9 mouse cellular contexts compared by ENCODE assay signal in genomic region chr12:111757561-111758325, GRCm38 (mm10). TPM values are rescaled to one million over a fixed set of nuclear protein-coding genes. Genes with fewer than 3 reads are reported as not detected.
DNase-seq lines count a peak whose midpoint lies in the region; ATAC-seq and TF ChIP-seq lines count a peak whose summit lies in the region.
"Had no signal": no experiment of that assay in that cellular context is flagged by ENCODE, and none has a peak within 500 bp of the region (broad histone marks: within the 10 kb centered on the region; RNA-seq: fewer than 3 reads in every experiment).

No protein-coding gene starts in this region.

- no peaks in the 10 kb centered on the region for H3K9me3 ChIP-seq in heart, embryonic 12.5 days (replicated peaks)
- no peaks in the 10 kb centered on the region for H3K9me3 ChIP-seq in ES-E14 (ENCODE audit: control insufficient read depth, insufficient read depth, low read depth, low read length)
- no peaks in the 10 kb centered on the region for H3K9me3 ChIP-seq in forebrain, embryonic 10.5 days
- no peaks in the 10 kb centered on the region for H3K9me3 ChIP-seq in liver, embryonic 15.5 days (replicated peaks)

- H3K4me3 ChIP-seq in heart, embryonic 12.5 days = peak overlapping the region; percentile 93
- H3K4me3 ChIP-seq in ES-E14 (ENCODE audit: insufficient read depth in 1 of 2, low read depth in 1 of 2, low read length in 2 of 2, poor library complexity in 1 of 2, severe bottlenecking in 1 of 2) = peak overlapping the region; percentile 86 to 99
- peak overlapping the region; percentile 96 for H3K4me3 ChIP-seq in forebrain, embryonic 10.5 days
- peak overlapping the region; percentile 72 for H3K4me3 ChIP-seq in liver, embryonic 15.5 days (replicated peaks)

- H3K9ac ChIP-seq in heart, embryonic 12.5 days = peak overlapping the region; percentile 96
- peak overlapping the region; percentile 74; the same call in 1 of the 2 replicates for H3K9ac ChIP-seq in ES-E14 (ENCODE audit: insufficient read depth, low read depth, low read length, poor library complexity, severe bottlenecking)
- H3K9ac ChIP-seq in liver, embryonic 15.5 days = peak overlapping the region; percentile 82

- H3K4me1 ChIP-seq in heart, embryonic 12.5 days (replicated peaks) = peaks cover 44% of the 10 kb centered on the region
- H3K4me1 ChIP-seq in ES-E14 (ENCODE audit: control insufficient read depth in 2 of 2, insufficient read depth in 2 of 2, low read length in 2 of 2, poor library complexity in 1 of 2) = peaks cover 0 to 18% of the 10 kb centered on the region in 2 experiments; a peak in 2 of 4 replicates
- peaks cover 52% of the 10 kb centered on the region for H3K4me1 ChIP-seq in forebrain, embryonic 10.5 days
- peaks cover 58% of the 10 kb centered on the region for H3K4me1 ChIP-seq in liver, embryonic 15.5 days (replicated peaks)

- no peak for DNase-seq in heart, adult 8-10 months (ENCODE audit: low spot score)
- DNase-seq in ES-E14 (ENCODE audit: low read depth, low spot score) = no peak
- no peak for DNase-seq in forebrain, embryonic 10.5 days (ENCODE audit: extremely low spot score, low spot score)
- no peak for DNase-seq in frontal cortex, postnatal 14 days (ENCODE audit: low spot score in 2 of 2)
- no peak for DNase-seq in Muller cell, postnatal 12 days (ENCODE audit: inconsistent ontology term)
- no peak for DNase-seq in layer of hippocampus, postnatal 10 days (ENCODE audit: low spot score in 2 of 2)

- peak overlapping the region; percentile 97 for H3K4me2 ChIP-seq in heart, embryonic 12.5 days
- peak overlapping the region; percentile 96 for H3K4me2 ChIP-seq in liver, embryonic 15.5 days

- H3K27ac ChIP-seq in heart, embryonic 12.5 days (ENCODE audit: poor library complexity, severe bottlenecking) = peak overlapping the region; percentile 85
- no peak overlapping the region for H3K27ac ChIP-seq in ES-E14 (ENCODE audit: insufficient read depth, low read depth, low read length, poor library complexity, severe bottlenecking)
- H3K27ac ChIP-seq in forebrain, embryonic 10.5 days = peak overlapping the region; percentile 96
- no peak overlapping the region for H3K27ac ChIP-seq in liver, embryonic 15.5 days (replicated peaks)

- WGBS in heart, embryonic 12.5 days = 56% methylated on average over 10 of the region's 10 CpGs
- WGBS in forebrain, embryonic 10.5 days = 58% methylated on average over 10 of the region's 10 CpGs
- 54% methylated on average over 10 of the region's 10 CpGs for WGBS in liver, embryonic 15.5 days (ENCODE audit: insufficient replicate concordance)

- in situ Hi-C loops in ES-E14 (cut with MboI; ENCODE audit: low sequenced_read_pairs in 2 of 2, unreplicated experiment in 2 of 2) = no loop called here

- H3K36me3 ChIP-seq in heart, embryonic 12.5 days = peaks cover 3% of the 10 kb centered on the region; the same call in 1 of the 2 replicates
- H3K36me3 ChIP-seq in ES-E14 (ENCODE audit: control insufficient read depth, insufficient read depth, low read length, poor library complexity, severe bottlenecking) = no peaks in the 10 kb centered on the region; the same call in 1 of the 2 replicates
- peaks cover 10% of the 10 kb centered on the region for H3K36me3 ChIP-seq in forebrain, embryonic 10.5 days (replicated peaks)
- H3K36me3 ChIP-seq in liver, embryonic 15.5 days (replicated peaks) = peaks cover 4% of the 10 kb centered on the region

- ATAC-seq in heart, embryonic 12.5 days (ENCODE audit: insufficient number of reproducible peaks, low FRiP score) = no peak
- ATAC-seq in liver, embryonic 15.5 days (ENCODE audit: insufficient read depth) = no peak

- H3K27me3 ChIP-seq in heart, embryonic 12.5 days (replicated peaks) = no peaks in the 10 kb centered on the region
- H3K27me3 ChIP-seq in forebrain, embryonic 10.5 days (ENCODE audit: poor library complexity, severe bottlenecking) = no peaks in the 10 kb centered on the region
- peaks cover 5% of the 10 kb centered on the region for H3K27me3 ChIP-seq in liver, embryonic 15.5 days
- H3K27me3 ChIP-seq: Patski had no signal

TF ChIP-seq in ES-E14, 5 proteins besides CTCF, POLR2A, EP300 and RAD21:
- TF ChIP-seq MAFK (IDR thresholded peaks at IDR 0.05; ENCODE audit: insufficient read depth, low read depth, low read length) = 0 out of 2 replicates have a peak, but pooled peaks have one; percentile 10
- no peak for TF ChIP-seq ZNF384 (IDR thresholded peaks at IDR 0.05; ENCODE audit: low read depth, low read length)
TF ChIP-seq in ES-E14: peak in this region for 1.

RNA-seq across cellular contexts. Expression of gene Klc1, which starts 0.9 kb away (rescaled TPM):
- polyA plus RNA-seq in heart, embryonic 12.5 days (2016; fragmentation: Nextera tagmentation; extraction: Ambion mirVana) = 113 and 117 TPM in 2 replicates
- total RNA-seq in heart, adult 8-10 months (2022) = 10 to 100 TPM; 73.6 to 90.4 (median 83.5) TPM
- 47.2 and 47.9 TPM in 2 replicates for total RNA-seq in ES-E14 (2012; rRNA removed)
- polyA plus RNA-seq in forebrain, embryonic 10.5 days (2016; fragmentation: Nextera tagmentation; extraction: Ambion mirVana) = 137 and 141 TPM in 2 replicates
- polyA plus RNA-seq in liver, embryonic 15.5 days (2015; fragmentation: Nextera tagmentation; extraction: Ambion mirVana) = 18.1 and 18.3 TPM in 2 replicates
- total RNA-seq in layer of hippocampus, postnatal 10 days (2021) = 100 to 1,000 TPM; 840 to 877 TPM

RNA-seq across cellular contexts. Expression of gene Apopt1, which starts 44.7 kb away (rescaled TPM):
- 46.6 and 48.8 TPM in 2 replicates for polyA plus RNA-seq in heart, embryonic 12.5 days (2016; fragmentation: Nextera tagmentation; extraction: Ambion mirVana)
- 10 to 100 TPM; 33.7 to 37.7 (median 35.0) TPM for total RNA-seq in heart, adult 8-10 months (2022)
- total RNA-seq in ES-E14 (2012; rRNA removed) = 14.4 and 15.2 TPM in 2 replicates
- polyA plus RNA-seq in forebrain, embryonic 10.5 days (2016; fragmentation: Nextera tagmentation; extraction: Ambion mirVana) = 57.9 and 62.6 TPM in 2 replicates
- 18.1 and 18.2 TPM in 2 replicates for polyA plus RNA-seq in liver, embryonic 15.5 days (2015; fragmentation: Nextera tagmentation; extraction: Ambion mirVana)
- total RNA-seq in layer of hippocampus, postnatal 10 days (2021) = 10 to 100 TPM; 39.2 to 42.0 TPM

RNA-seq across cellular contexts. Expression of gene Bag5, which starts 44.7 kb away (rescaled TPM):
- polyA plus RNA-seq in heart, embryonic 12.5 days (2016; fragmentation: Nextera tagmentation; extraction: Ambion mirVana) = 40.2 and 41.3 TPM in 2 replicates
- 10 to 100 TPM; 18.9 to 20.1 (median 19.6) TPM for total RNA-seq in heart, adult 8-10 months (2022)
- 9.7 and 14.8 TPM in 2 replicates for total RNA-seq in ES-E14 (2012; rRNA removed)
- 56.5 and 57.5 TPM in 2 replicates for polyA plus RNA-seq in forebrain, embryonic 10.5 days (2016; fragmentation: Nextera tagmentation; extraction: Ambion mirVana)
- polyA plus RNA-seq in liver, embryonic 15.5 days (2015; fragmentation: Nextera tagmentation; extraction: Ambion mirVana) = 15.8 and 15.9 TPM in 2 replicates
- total RNA-seq in layer of hippocampus, postnatal 10 days (2021) = 10 to 100 TPM; 38.4 to 38.9 TPM

RNA-seq across cellular contexts. Expression of gene Xrcc3, which starts 55.9 kb away (rescaled TPM):
- 6.1 and 8.1 TPM in 2 replicates for polyA plus RNA-seq in heart, embryonic 12.5 days (2016; fragmentation: Nextera tagmentation; extraction: Ambion mirVana)
- total RNA-seq in heart, adult 8-10 months (2022) = 1 to 10 TPM in 1 of 4 experiments, under 1 TPM in 3; 0.54 to 1.1 (median 0.77) TPM
- total RNA-seq in ES-E14 (2012; rRNA removed) = 19.8 and 21.8 TPM in 2 replicates
- 16.7 and 21.5 TPM in 2 replicates for polyA plus RNA-seq in forebrain, embryonic 10.5 days (2016; fragmentation: Nextera tagmentation; extraction: Ambion mirVana)
- polyA plus RNA-seq in liver, embryonic 15.5 days (2015; fragmentation: Nextera tagmentation; extraction: Ambion mirVana) = 5.1 and 5.7 TPM in 2 replicates
- 1 to 10 TPM; 3.2 to 4.1 TPM for total RNA-seq in layer of hippocampus, postnatal 10 days (2021)

RNA-seq across cellular contexts. Expression of gene Zfyve21, which starts 56.2 kb away (rescaled TPM):
- 70.6 and 71.9 TPM in 2 replicates for polyA plus RNA-seq in heart, embryonic 12.5 days (2016; fragmentation: Nextera tagmentation; extraction: Ambion mirVana)
- 10 to 100 TPM; 57.5 to 90.1 (median 67.6) TPM for total RNA-seq in heart, adult 8-10 months (2022)
- 27.0 and 33.5 TPM in 2 replicates for total RNA-seq in ES-E14 (2012; rRNA removed)
- polyA plus RNA-seq in forebrain, embryonic 10.5 days (2016; fragmentation: Nextera tagmentation; extraction: Ambion mirVana) = 68.2 and 69.3 TPM in 2 replicates
- 64.4 and 78.6 TPM in 2 replicates for polyA plus RNA-seq in liver, embryonic 15.5 days (2015; fragmentation: Nextera tagmentation; extraction: Ambion mirVana)
- total RNA-seq in layer of hippocampus, postnatal 10 days (2021) = 10 to 100 TPM; 21.5 to 22.0 TPM

Comparison
In these comparisons a context has a peak if more than half of its experiments do, and no peak if none do; other contexts are left out.
1. H3K27ac ChIP-seq: peak in heart, embryonic 12.5 days (single experiment) and forebrain, embryonic 10.5 days (single experiment); none in ES-E14 (single experiment) and liver, embryonic 15.5 days (single experiment).
2. RNA of gene Klc1, which starts 0.9 kb away (total RNA-seq): 840 to 877 TPM in layer of hippocampus, postnatal 10 days; 73.6 to 90.4 TPM in heart, adult 8-10 months and 47.2 to 47.9 TPM in ES-E14; every median in the first group is over 4 times any median in the second.
3. Peak in every context shown above with its lines, with median percentiles within 50 percentile points of each other: H3K4me3 ChIP-seq and H3K9ac ChIP-seq.